ENCODE assay signal across 8 mouse cellular contexts in the genomic region with DNA sequence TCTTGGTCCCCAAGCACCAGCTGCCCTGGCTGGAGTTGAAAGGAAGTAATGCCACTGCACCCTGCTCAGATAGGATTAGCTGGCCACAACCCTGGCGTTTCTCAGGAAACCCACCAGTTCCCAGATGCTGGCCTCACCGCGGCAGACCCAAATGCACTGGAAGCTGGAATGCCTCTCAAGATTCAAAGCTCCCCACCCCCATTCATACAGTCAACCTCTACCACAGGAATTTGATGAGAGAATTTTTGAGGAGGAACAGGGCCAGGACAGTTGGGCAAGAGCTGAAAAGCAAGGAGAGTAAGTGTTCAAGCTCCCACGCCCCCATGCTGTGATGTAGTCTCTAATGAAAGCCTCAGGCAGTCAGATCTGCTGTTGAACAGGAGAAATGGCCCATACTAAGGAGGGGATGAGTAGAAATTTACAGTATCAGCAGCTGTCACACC. TPM values are rescaled to one million over a fixed set of nuclear protein-coding genes. Genes with fewer than 3 reads are reported as not detected.
DNase-seq lines count a peak whose midpoint lies in the region; ATAC-seq and TF ChIP-seq lines count a peak whose summit lies in the region.

No protein-coding gene starts in this region.

- no peak for TF ChIP-seq EP300 in liver, postnatal 0 days (IDR thresholded peaks at IDR 0.05; ENCODE audit: low read depth)

- H3K4me2 ChIP-seq in liver, postnatal 0 days (ENCODE audit: low read depth, low read length), result peak overlapping the region; percentile 58; the same call in 1 of the 2 replicates
- peak overlapping the region; percentile 71 for H3K4me2 ChIP-seq in stomach, embryonic 15.5 days

- H3K36me3 ChIP-seq in liver, postnatal 0 days (replicated peaks; ENCODE audit: insufficient read depth, low read length), result no peaks in the 10 kb centered on the region
- no peaks in the 10 kb centered on the region for H3K36me3 ChIP-seq in stomach, embryonic 15.5 days

- ATAC-seq in liver, postnatal 0 days, result no peak
- no peak for ATAC-seq in stomach, embryonic 15.5 days (ENCODE audit: insufficient read depth, low FRiP score, low read depth)

- WGBS in liver, postnatal 0 days (ENCODE audit: insufficient replicate concordance), result 18% methylated on average over 4 of the region's 4 CpGs
- 33% methylated on average over 4 of the region's 4 CpGs for WGBS in stomach, embryonic 15.5 days

- no peak overlapping the region for H3K4me3 ChIP-seq in liver, postnatal 0 days (ENCODE audit: low read depth, low read length)
- no peak overlapping the region for H3K4me3 ChIP-seq in stomach, embryonic 15.5 days (replicated peaks)

- no peak overlapping the region for H3K27ac ChIP-seq in liver, postnatal 0 days (ENCODE audit: low read depth)
- no peak overlapping the region for H3K27ac ChIP-seq in stomach, embryonic 15.5 days

- no peak for TF ChIP-seq CTCF in liver, postnatal 0 days (IDR thresholded peaks at IDR 0.05; ENCODE audit: low read depth)

- peaks cover 2% of the 10 kb centered on the region; the same call in 1 of the 2 replicates for H3K9me3 ChIP-seq in liver, postnatal 0 days (ENCODE audit: low read length)
- H3K9me3 ChIP-seq in stomach, embryonic 15.5 days, result no peaks in the 10 kb centered on the region

- no peak overlapping the region for H3K9ac ChIP-seq in liver, postnatal 0 days (replicated peaks)
- H3K9ac ChIP-seq in stomach, embryonic 15.5 days, result no peak overlapping the region

- peak; percentile 19 for DNase-seq in adrenal gland, postnatal 14 days
- DNase-seq in adrenal gland, adult (ENCODE audit: inconsistent age in 2 of 2, low spot score in 1 of 2), result no peak
- DNase-seq in urinary bladder, postnatal 25 days (ENCODE audit: low spot score), result peak; percentile 8
- DNase-seq in urinary bladder, postnatal 4 days (ENCODE audit: low spot score in 2 of 2), result no peak
- no peak for DNase-seq in liver, postnatal 0 days
- DNase-seq in frontal cortex, postnatal 25 days (ENCODE audit: low spot score in 2 of 2), result no peak
- no peak for DNase-seq in kidney, postnatal 25 days

- peaks cover 4% of the 10 kb centered on the region; the same call in 1 of the 2 replicates for H3K4me1 ChIP-seq in liver, postnatal 0 days (ENCODE audit: insufficient read depth)
- peaks cover 13% of the 10 kb centered on the region for H3K4me1 ChIP-seq in stomach, embryonic 15.5 days

- no peaks in the 10 kb centered on the region for H3K27me3 ChIP-seq in liver, postnatal 0 days (ENCODE audit: insufficient read depth, low read length)
- H3K27me3 ChIP-seq in stomach, embryonic 15.5 days (replicated peaks), result no peaks in the 10 kb centered on the region

RNA-seq across cellular contexts. Expression of gene Rnf4, which starts 9.8 kb away (rescaled TPM):
- total RNA-seq in adrenal gland, postnatal 14 days (2021), result 99.3 and 112 TPM in 2 replicates
- polyA plus RNA-seq in liver, postnatal 0 days (2015; fragmentation: Nextera tagmentation; extraction: Ambion mirVana), result 60.0 and 60.4 TPM in 2 replicates
- polyA plus RNA-seq in stomach, embryonic 15.5 days (2015; fragmentation: Nextera tagmentation; extraction: Ambion mirVana), result 138 and 151 TPM in 2 replicates

RNA-seq across cellular contexts. Expression of gene Cfap99, which starts 37.9 kb away (rescaled TPM):
- not detected in 2 replicates for total RNA-seq in adrenal gland, postnatal 14 days (2021)
- polyA plus RNA-seq in liver, postnatal 0 days (2015; fragmentation: Nextera tagmentation; extraction: Ambion mirVana), result not detected in 2 replicates
- not detected in 2 replicates for polyA plus RNA-seq in stomach, embryonic 15.5 days (2015; fragmentation: Nextera tagmentation; extraction: Ambion mirVana)

RNA-seq across cellular contexts. Expression of gene Zfyve28, which starts 38.0 kb away (rescaled TPM):
- 0.44 and 1.6 TPM in 2 replicates for total RNA-seq in adrenal gland, postnatal 14 days (2021)
- 0.02 and 0.14 TPM in 2 replicates for polyA plus RNA-seq in liver, postnatal 0 days (2015; fragmentation: Nextera tagmentation; extraction: Ambion mirVana)
- polyA plus RNA-seq in stomach, embryonic 15.5 days (2015; fragmentation: Nextera tagmentation; extraction: Ambion mirVana), result 0.53 and 0.62 TPM in 2 replicates

RNA-seq across cellular contexts. Expression of gene Fam193a, which starts 43.5 kb away (rescaled TPM):
- total RNA-seq in adrenal gland, postnatal 14 days (2021), result 30.4 and 34.1 TPM in 2 replicates
- 2.2 and 2.7 TPM in 2 replicates for polyA plus RNA-seq in liver, postnatal 0 days (2015; fragmentation: Nextera tagmentation; extraction: Ambion mirVana)
- 10.3 and 11.8 TPM in 2 replicates for polyA plus RNA-seq in stomach, embryonic 15.5 days (2015; fragmentation: Nextera tagmentation; extraction: Ambion mirVana)

Comparison
In these comparisons a context has a peak if more than half of its experiments do, and no peak if none do; other contexts are left out.
1. DNase-seq: peak in adrenal gland, postnatal 14 days (single experiment) and urinary bladder, postnatal 25 days (single experiment); none in adrenal gland, adult (0 of 2), urinary bladder, postnatal 4 days (0 of 2), liver, postnatal 0 days (single experiment), frontal cortex, postnatal 25 days (0 of 2) and kidney, postnatal 25 days (0 of 2).